Mouse (Mus musculus) liver, embryonic 13.5 days (tissue): ENCODE measurements around the gene Slc26a11. TPM values are rescaled to one million over a fixed set of nuclear protein-coding genes. Genes with fewer than 3 reads are reported as not detected.

Experiments
- ATAC-seq: fragments of 200-750 bp; cut with Nextera tagmentation; 2 replicates; pipeline ENCODE4 v1.8.0; 2017; ENCODE audit warnings: low read depth, mild to moderate bottlenecking, moderate number of reproducible peaks, moderate library complexity
- DNase-seq: peaks from one replicate; pipeline ENCODE4 v3.0.0; 2022
- H3K27ac ChIP-seq: fragments of 300-500 bp; sonication (generic); 2 replicates; pipeline ENCODE4 v1.5.1; 2015; ENCODE audit warnings: moderate library complexity, mild to moderate bottlenecking, inconsistent platforms
- H3K27me3 ChIP-seq: fragments of 300-500 bp; sonication (generic); 2 replicates; pipeline ENCODE4 v1.6.1; 2015; ENCODE audit warnings: mild to moderate bottlenecking, inconsistent platforms
- H3K36me3 ChIP-seq: fragments of 300-500 bp; sonication (generic); 2 replicates; pipeline ENCODE4 v1.6.1; 2015; ENCODE audit warnings: mild to moderate bottlenecking, inconsistent platforms
- H3K4me1 ChIP-seq: fragments of 300-500 bp; sonication (generic); replicated peaks from 2 replicates; pipeline ENCODE4 v1.6.1; 2015; ENCODE audit warnings: inconsistent platforms
- H3K4me2 ChIP-seq: fragments of 300-500 bp; sonication (generic); 2 replicates; pipeline ENCODE4 v1.6.1; 2015; ENCODE audit warnings: inconsistent platforms, mild to moderate bottlenecking, moderate library complexity
- H3K4me3 ChIP-seq: fragments of 300-500 bp; sonication (generic); replicated peaks from 2 replicates; pipeline ENCODE4 v1.5.1; 2015; ENCODE audit warnings: mild to moderate bottlenecking, inconsistent platforms
- H3K9ac ChIP-seq: fragments of 300-500 bp; sonication (generic); 2 replicates; pipeline ENCODE4 v1.6.1; 2015; ENCODE audit warnings: mild to moderate bottlenecking, inconsistent platforms
- H3K9me3 ChIP-seq: fragments of 300-500 bp; sonication (generic); replicated peaks from 2 replicates; pipeline ENCODE4 v1.6.1; 2016; ENCODE audit warnings: inconsistent platforms
- WGBS: fragments of 180-500 bp; shearing (Covaris S2); methylation state at CpG from one replicate; pipeline ENCODE4 v1.1.7; 2015; ENCODE audit not compliant: insufficient replicate concordance; 5-methylcytosine and 5-hydroxymethylcytosine counted together
- polyA plus RNA-seq: library from polyadenylated mRNA; unstranded; fragments of >200 nt; fragmentation: Nextera tagmentation; extraction: Ambion mirVana; gene quantifications from 2 replicates; pipeline ENCODE4 v1.2.1, GENCODE M21; 2015

Slc26a11 gene
- polyA plus RNA-seq, 1 experiment from 2014 or later: 1.4 TPM

- 30% methylated on average over 3 of the region's 3 CpGs for WGBS
- Histone ChIP-seq H3K27me3 (peaks cover 32% of the 10 kb centered on the region), H3K4me2 (no peak overlapping the region), H3K9ac (no peak overlapping the region), H3K4me3 (no peak overlapping the region), H3K9me3 (no peaks in the 10 kb centered on the region), H3K4me1 (no peaks in the 10 kb centered on the region), H3K36me3 (no peaks in the 10 kb centered on the region), H3K27ac (no peak overlapping the region)
- no peak for ATAC-seq
- DNase-seq: no peak
Measured at GRCm38 (mm10) chr11:119331970-119332369, 23.4 kb upstream of the Slc26a11 start.

- H3K9ac ChIP-seq: no peak overlapping the region
- H3K9me3 ChIP-seq: no peaks in the 10 kb centered on the region
- peaks cover 15% of the 10 kb centered on the region; the same call in 1 of the 2 replicates for H3K27me3 ChIP-seq
- no peak overlapping the region for H3K27ac ChIP-seq
- 69% methylated on average over 10 of the region's 10 CpGs for WGBS
- no peak overlapping the region for H3K4me2 ChIP-seq
- no peaks in the 10 kb centered on the region for H3K36me3 ChIP-seq
- ATAC-seq: no peak
- no peaks in the 10 kb centered on the region for H3K4me1 ChIP-seq
- DNase-seq: no peak
- no peak overlapping the region for H3K4me3 ChIP-seq
Measured at GRCm38 (mm10) chr11:119338271-119339059, 16.9 kb upstream of the Slc26a11 start.

- Histone ChIP-seq H3K27me3 (0 out of 2 replicates have a peak, but pooled peaks cover 11% of the 10 kb centered on the region), H3K4me1 (no peaks in the 10 kb centered on the region), H3K27ac (no peak overlapping the region), H3K36me3 (no peaks in the 10 kb centered on the region), H3K9ac (no peak overlapping the region), H3K4me2 (no peak overlapping the region), H3K9me3 (no peaks in the 10 kb centered on the region), H3K4me3 (no peak overlapping the region)
- no peak; the same call in 1 of the 2 replicates for ATAC-seq
- WGBS: 33% methylated on average over 5 of the region's 5 CpGs
- DNase-seq: no peak
Measured at GRCm38 (mm10) chr11:119339179-119339578, 16.2 kb upstream of the Slc26a11 start.

GRCm38 (mm10) chr11:119339637-119340036, 15.7 kb upstream of the Slc26a11 start:
- Histone ChIP-seq H3K27me3 (0 out of 2 replicates have a peak, but pooled peaks cover 11% of the 10 kb centered on the region), H3K4me1 (no peaks in the 10 kb centered on the region), H3K27ac (no peak overlapping the region), H3K4me2 (no peak overlapping the region), H3K36me3 (no peaks in the 10 kb centered on the region), H3K9me3 (no peaks in the 10 kb centered on the region), H3K4me3 (no peak overlapping the region), H3K9ac (no peak overlapping the region)
- 4% methylated on average over 5 of the region's 5 CpGs for WGBS
- DNase-seq: peak; percentile 55
- ATAC-seq: no peak

- DNase-seq: no peak
- ATAC-seq: no peak
- peaks cover 6% of the 10 kb centered on the region; the same call in 1 of the 2 replicates for H3K36me3 ChIP-seq
- H3K27me3 ChIP-seq: no peaks in the 10 kb centered on the region
- H3K4me1 ChIP-seq: peaks cover 9% of the 10 kb centered on the region; the same call in 1 of the 2 replicates
- no peak overlapping the region for H3K9ac ChIP-seq
- H3K27ac ChIP-seq: no peak overlapping the region
- H3K4me3 ChIP-seq: no peak overlapping the region
- no peaks in the 10 kb centered on the region for H3K9me3 ChIP-seq
- 77% methylated on average over 8 of the region's 8 CpGs for WGBS
- H3K4me2 ChIP-seq: no peak overlapping the region
Measured at GRCm38 (mm10) chr11:119344178-119344577, 11.2 kb upstream of the Slc26a11 start.

- H3K4me3 ChIP-seq: no peak overlapping the region
- peaks cover 9% of the 10 kb centered on the region; the same call in 1 of the 2 replicates for H3K4me1 ChIP-seq
- H3K27ac ChIP-seq: no peak overlapping the region
- no peak overlapping the region for H3K9ac ChIP-seq
- H3K9me3 ChIP-seq: no peaks in the 10 kb centered on the region
- ATAC-seq (no peak), DNase-seq (no peak)
- H3K36me3 ChIP-seq: peaks cover 6% of the 10 kb centered on the region; the same call in 1 of the 2 replicates
- 45% methylated on average over 6 of the region's 6 CpGs for WGBS
- H3K27me3 ChIP-seq: no peaks in the 10 kb centered on the region
- no peak overlapping the region for H3K4me2 ChIP-seq
Measured at GRCm38 (mm10) chr11:119344865-119345264, 10.5 kb upstream of the Slc26a11 start.

- 32% methylated on average over 4 of the region's 4 CpGs for WGBS
Measured at GRCm38 (mm10) chr11:119347125-119347524, 8.2 kb upstream of the Slc26a11 start.

GRCm38 (mm10) chr11:119352113-119352512, 3.2 kb upstream of the Slc26a11 start:
- H3K4me1 ChIP-seq: peaks cover 32% of the 10 kb centered on the region
- 0 out of 2 replicates have a peak, but pooled peaks cover 7% of the 10 kb centered on the region for H3K27me3 ChIP-seq
- H3K36me3 ChIP-seq: no peaks in the 10 kb centered on the region
- DNase-seq (no peak), ATAC-seq (no peak)
- no peak overlapping the region for H3K4me2 ChIP-seq
- 40% methylated on average over 7 of the region's 7 CpGs for WGBS
- no peak overlapping the region for H3K9ac ChIP-seq
- no peak overlapping the region for H3K27ac ChIP-seq
- H3K9me3 ChIP-seq: no peaks in the 10 kb centered on the region
- H3K4me3 ChIP-seq: no peak overlapping the region

More at GRCm38 (mm10) chr11:119347125-119347524, 8.2 kb upstream of the Slc26a11 start:
- Histone ChIP-seq H3K4me1 (peaks cover 9% of the 10 kb centered on the region; the same call in 1 of the 2 replicates), H3K36me3 (peaks cover 6% of the 10 kb centered on the region; the same call in 1 of the 2 replicates), H3K4me2 (no peak overlapping the region), H3K4me3 (no peak overlapping the region), H3K27me3 (no peaks in the 10 kb centered on the region), H3K27ac (no peak overlapping the region), H3K9me3 (no peaks in the 10 kb centered on the region), H3K9ac (no peak overlapping the region)
- ATAC-seq (no peak), DNase-seq (no peak)

GRCm38 (mm10) chr11:119353946-119354345, 1.4 kb upstream of the Slc26a11 start:
- peak overlapping the region; percentile 94 for H3K4me2 ChIP-seq
- 69% methylated on average over 4 of the region's 4 CpGs for WGBS
- H3K27me3 ChIP-seq: 0 out of 2 replicates have a peak, but pooled peaks cover 7% of the 10 kb centered on the region

GRCm38 (mm10) chr11:119354798-119355442, 437 bp upstream of the Slc26a11 start:
- under 1% methylated on average over 23 of the region's 23 CpGs for WGBS
- no peaks in the 10 kb centered on the region for H3K9me3 ChIP-seq
- H3K36me3 ChIP-seq: no peaks in the 10 kb centered on the region
- peak overlapping the region; percentile 77 for H3K9ac ChIP-seq
- peak overlapping the region; percentile 94 for H3K4me2 ChIP-seq
- H3K4me1 ChIP-seq: peaks cover 28% of the 10 kb centered on the region
- H3K27me3 ChIP-seq: 0 out of 2 replicates have a peak, but pooled peaks cover 7% of the 10 kb centered on the region
- peak; percentile 78 for ATAC-seq
- H3K27ac ChIP-seq: peak overlapping the region; percentile 82
- peak; percentile 58 for DNase-seq
- peak overlapping the region; percentile 74 for H3K4me3 ChIP-seq

More at GRCm38 (mm10) chr11:119353946-119354345, 1.4 kb upstream of the Slc26a11 start:
- H3K4me1 ChIP-seq: peaks cover 28% of the 10 kb centered on the region
- ATAC-seq (no peak), DNase-seq (no peak)
- no peak overlapping the region for H3K4me3 ChIP-seq
- H3K27ac ChIP-seq: no peak overlapping the region
- no peak overlapping the region for H3K9ac ChIP-seq
- no peaks in the 10 kb centered on the region for H3K36me3 ChIP-seq
- no peaks in the 10 kb centered on the region for H3K9me3 ChIP-seq

GRCm38 (mm10) chr11:119359089-119359488, 3.7 kb downstream of the Slc26a11 start:
- WGBS: 75% methylated on average over 10 of the region's 10 CpGs

More at GRCm38 (mm10) chr11:119359089-119359488, 3.7 kb downstream of the Slc26a11 start:
- no peaks in the 10 kb centered on the region for H3K9me3 ChIP-seq
- ATAC-seq (no peak), DNase-seq (no peak)
- no peak overlapping the region for H3K27ac ChIP-seq
- H3K4me2 ChIP-seq: no peak overlapping the region
- H3K36me3 ChIP-seq: no peaks in the 10 kb centered on the region
- peaks cover 29% of the 10 kb centered on the region for H3K4me1 ChIP-seq
- 0 out of 2 replicates have a peak, but pooled peaks cover 5% of the 10 kb centered on the region for H3K27me3 ChIP-seq
- H3K4me3 ChIP-seq: no peak overlapping the region
- no peak overlapping the region for H3K9ac ChIP-seq
